Mouse (Mus musculus) stomach, postnatal 0 days (tissue): ENCODE results near the gene B4gat1. TPM values are rescaled to one million over a fixed set of nuclear protein-coding genes. Genes with fewer than 3 reads are reported as not detected.
"Not testable (repeated sequence)": the region's sequence is repeated elsewhere in the genome, so short reads cannot be mapped to it uniquely, and the experiment has no call there.

Experiments used
- ATAC-seq: fragments of 200-750 bp; cut with Nextera tagmentation; 2 replicates; pipeline ENCODE4 v1.8.0; 2017; ENCODE audit not compliant: low FRiP score, low TSS enrichment
- DNase-seq: peaks from one replicate; pipeline ENCODE4 v3.0.0-alpha.2; 2016; ENCODE audit warnings: low spot score
- H3K27ac ChIP-seq: fragments of 300-500 bp; sonication (generic); replicated peaks from 2 replicates; pipeline ENCODE4 v1.5.1; 2014; ENCODE audit warnings: mild to moderate bottlenecking, control low read depth
- H3K27me3 ChIP-seq: fragments of 300-500 bp; sonication (generic); 2 replicates; pipeline ENCODE4 v1.6.1; 2014; ENCODE audit warnings: low read length; ENCODE audit not compliant: control insufficient read depth, insufficient read depth
- H3K36me3 ChIP-seq: fragments of 300-500 bp; sonication (generic); 2 replicates; pipeline ENCODE4 v1.6.1; 2014; ENCODE audit warnings: low read length, mixed read lengths; ENCODE audit not compliant: control insufficient read depth, insufficient read depth
- H3K4me1 ChIP-seq: fragments of 300-500 bp; sonication (generic); replicated peaks from 2 replicates; pipeline ENCODE4 v1.6.1; 2014; ENCODE audit warnings: antibody characterized with exemption; ENCODE audit not compliant: control insufficient read depth, insufficient read depth
- H3K4me2 ChIP-seq: fragments of 300-500 bp; sonication (generic); replicated peaks from 2 replicates; pipeline ENCODE4 v1.6.1; 2014; ENCODE audit warnings: low read depth, mild to moderate bottlenecking, control low read depth, moderate library complexity
- H3K4me3 ChIP-seq: fragments of 300-500 bp; sonication (generic); 2 replicates; pipeline ENCODE4 v1.5.1; 2014; ENCODE audit warnings: low read depth, low read length, control low read depth
- H3K9ac ChIP-seq: fragments of 300-500 bp; sonication (generic); 2 replicates; pipeline ENCODE4 v1.6.1; 2014; ENCODE audit warnings: mild to moderate bottlenecking, low read length, control low read depth, mixed read lengths
- H3K9me3 ChIP-seq: fragments of 300-500 bp; sonication (generic); 2 replicates; pipeline ENCODE4 v1.6.1; 2016; ENCODE audit warnings: low read length; ENCODE audit not compliant: control insufficient read depth
- CTCF ChIP-seq: IDR thresholded peaks from 2 replicates; pipeline ENCODE4 v1.5.1; 2016; ENCODE audit warnings: antibody characterized with exemption, low read depth, mild to moderate bottlenecking, moderate library complexity
- EP300 ChIP-seq: optimal IDR thresholded peaks from 2 replicates; pipeline ENCODE3; 2016; ENCODE audit warnings: antibody characterized with exemption
- WGBS: fragments of 180-500 bp; shearing (Covaris S2); extraction: QIAGEN DNeasy Blood & Tissue Kit; methylation state at CpG from one replicate; pipeline ENCODE4 v1.1.7; 2014; 5-methylcytosine and 5-hydroxymethylcytosine counted together
- polyA plus RNA-seq: library from polyadenylated mRNA; unstranded; fragments of >200 nt; fragmentation: Nextera tagmentation; extraction: Ambion mirVana; gene quantifications from 2 replicates; pipeline ENCODE4 v1.2.1, GENCODE M21; 2015

B4gat1 gene
- polyA plus RNA-seq, 1 experiment from 2014 or later, result 22.3 TPM

DNA sequence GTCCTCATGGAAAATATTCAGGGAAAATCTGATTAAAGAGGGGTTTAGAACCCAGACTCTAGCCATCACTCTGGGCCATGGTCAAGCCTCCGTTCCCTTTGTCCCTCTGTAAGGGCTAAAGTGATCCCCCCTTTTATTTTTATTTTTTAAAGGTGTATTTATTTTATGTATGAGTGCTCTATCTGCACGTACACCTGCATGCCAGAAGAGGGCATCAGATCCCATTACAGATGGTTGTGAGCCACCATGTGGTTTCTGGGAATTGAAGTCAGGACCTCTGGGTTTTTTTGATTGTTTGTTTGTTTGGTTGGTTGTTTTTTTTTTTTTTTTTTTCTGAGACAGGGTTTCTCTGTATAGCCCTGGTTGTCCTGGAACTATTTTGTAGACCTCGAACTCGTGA lies 47.9 kb downstream of the B4gat1 start:
- H3K4me3 ChIP-seq, H3K9me3 ChIP-seq, DNase-seq, H3K36me3 ChIP-seq, H3K4me1 ChIP-seq, H3K4me2 ChIP-seq, H3K9ac ChIP-seq, H3K27ac ChIP-seq, H3K27me3 ChIP-seq, ATAC-seq: not testable (repeated sequence)
- peak; percentile 52 for TF ChIP-seq CTCF
- 55% methylated on average over 4 of the region's 4 CpGs for WGBS

DNA sequence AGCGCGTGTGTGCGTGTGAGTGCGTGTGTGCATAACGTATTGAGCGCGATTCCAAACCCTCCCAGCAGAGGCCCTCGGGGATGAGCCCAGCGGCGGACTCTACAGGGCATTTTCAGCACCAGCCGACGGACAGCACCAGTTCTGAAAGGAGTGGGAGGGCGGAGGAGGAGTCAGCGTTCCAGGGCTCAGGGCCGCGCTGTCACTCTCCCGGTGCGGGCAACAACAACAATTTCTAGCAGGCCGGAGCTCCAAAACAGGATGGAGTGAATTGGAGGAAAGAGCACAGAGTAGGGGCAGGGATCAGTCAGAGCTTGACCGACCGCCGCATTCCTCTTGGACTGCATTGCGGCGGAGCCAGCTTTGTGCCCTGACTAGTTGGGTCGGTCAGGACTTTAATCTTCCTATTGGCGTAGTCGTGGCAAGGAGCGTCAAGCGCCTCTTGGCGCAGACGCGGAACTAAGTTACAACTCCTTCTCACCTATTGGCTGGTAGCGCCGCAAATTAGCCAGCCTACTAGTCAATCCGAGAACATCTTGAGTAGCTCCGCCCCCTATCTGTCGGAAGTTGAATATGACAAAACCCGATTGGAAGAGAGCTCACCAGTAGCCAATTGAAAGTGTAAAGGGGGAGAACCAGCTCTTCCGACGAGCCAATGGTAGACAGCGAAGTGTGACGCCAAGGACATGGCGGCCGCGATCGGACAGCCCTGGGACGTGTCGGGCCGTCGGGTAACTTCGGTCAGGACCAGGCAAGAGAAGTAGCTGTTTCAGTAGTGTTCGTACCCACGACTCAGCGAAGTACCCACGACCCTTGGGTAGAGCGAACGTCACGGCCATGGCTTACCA lies 49.5 kb downstream of the B4gat1 start, which contains the start of gene Yif1a:
TSS of gene Yif1a (plus strand) at position 655 of the 845 bp plus-strand sequence.
- peaks cover 16% of the 10 kb centered on the region for H3K36me3 ChIP-seq
- ATAC-seq (peak; percentile 90), DNase-seq (peak; percentile 95)
- H3K27me3 ChIP-seq, result no peaks in the 10 kb centered on the region; the same call in 1 of the 2 replicates
- peaks cover 5% of the 10 kb centered on the region; the same call in 1 of the 2 replicates for H3K4me1 ChIP-seq
- H3K9ac ChIP-seq, result peak within 1 kb of the TSS; percentile 82
- TF ChIP-seq CTCF (peak; percentile 79), EP300 (no peak)
- H3K4me3 ChIP-seq, result peak within 1 kb of the TSS; percentile 72
- H3K9me3 ChIP-seq, result no peaks in the 10 kb centered on the region
- WGBS, result under 1% methylated on average over 58 of the region's 58 CpGs
- H3K27ac ChIP-seq, result peak within 1 kb of the TSS; percentile 87
- H3K4me2 ChIP-seq, result peak within 1 kb of the TSS; percentile 89

DNA sequence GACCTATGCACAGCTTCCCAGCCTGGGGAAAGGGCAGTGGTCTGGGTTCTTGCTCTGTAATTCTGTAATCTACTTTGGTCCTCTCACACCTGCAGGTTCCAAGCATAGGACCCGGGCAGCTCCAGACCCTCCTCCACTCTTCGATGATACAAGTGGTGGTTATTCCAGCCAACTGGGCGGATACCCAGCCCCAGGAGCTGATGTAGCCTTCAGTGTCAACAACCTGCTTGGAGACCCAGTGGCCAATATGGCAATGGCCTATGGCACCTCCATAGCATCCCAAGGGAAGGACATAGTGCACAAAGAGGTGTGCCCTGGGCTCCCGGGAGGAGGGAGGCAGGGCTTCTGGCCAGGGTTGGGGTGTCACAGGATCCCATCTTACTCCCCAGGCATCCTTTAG lies 50.7 kb downstream of the B4gat1 start:
- Histone ChIP-seq H3K4me3 (peak overlapping the region; percentile 72), H3K4me2 (peak overlapping the region; percentile 89), H3K27me3 (no peaks in the 10 kb centered on the region; the same call in 1 of the 2 replicates), H3K9ac (peak overlapping the region; percentile 82), H3K4me1 (peaks cover 5% of the 10 kb centered on the region; the same call in 1 of the 2 replicates), H3K36me3 (peaks cover 18% of the 10 kb centered on the region), H3K9me3 (no peaks in the 10 kb centered on the region), H3K27ac (no peak overlapping the region)
- DNase-seq, result no peak
- 91% methylated on average over 4 of the region's 4 CpGs for WGBS
- ATAC-seq, result no peak
- TF ChIP-seq CTCF (no peak), EP300 (no peak)

Other genes with a start within 250 kb of the B4gat1 start
- gene Rbm4, start 244.9 kb upstream of the B4gat1 start, polyA plus RNA-seq, result 22.2 and 23.3 TPM in 2 replicates
- gene Gm21992, start 227.2 kb upstream of the B4gat1 start, polyA plus RNA-seq, result 16.0 and 19.1 TPM in 2 replicates
- gene Rbm14, start 227.2 kb upstream of the B4gat1 start, polyA plus RNA-seq, result 21.9 and 24.2 TPM in 2 replicates
- 72.7 and 81.6 TPM in 2 replicates for gene Ccs, start 199.5 kb upstream of the B4gat1 start, polyA plus RNA-seq
- 0.05 TPM in 1 of 2 replicates, not detected in the other for gene Ccdc87, start 199.5 kb upstream of the B4gat1 start, polyA plus RNA-seq
- 24.1 and 28.4 TPM in 2 replicates for gene Ctsf, start 183.7 kb upstream of the B4gat1 start, polyA plus RNA-seq
- 1.3 and 2.3 TPM in 2 replicates for gene Actn3, start 160.9 kb upstream of the B4gat1 start, polyA plus RNA-seq
- 6.4 and 7.3 TPM in 2 replicates for gene Zdhhc24, start 160.2 kb upstream of the B4gat1 start, polyA plus RNA-seq
- gene Bbs1, start 132.2 kb upstream of the B4gat1 start, polyA plus RNA-seq, result 0.85 and 0.95 TPM in 2 replicates
- gene Dpp3, start 110.5 kb upstream of the B4gat1 start, polyA plus RNA-seq, result 91.0 and 94.4 TPM in 2 replicates
- 0.85 and 1.2 TPM in 2 replicates for gene Peli3, start 95.7 kb upstream of the B4gat1 start, polyA plus RNA-seq
- 67.9 and 78.0 TPM in 2 replicates for gene Mrpl11, start 76.7 kb upstream of the B4gat1 start, polyA plus RNA-seq
- 0.08 and 0.12 TPM in 2 replicates for gene Npas4, start 48.5 kb upstream of the B4gat1 start, polyA plus RNA-seq
- 1.7 and 1.8 TPM in 2 replicates for gene Slc29a2, start 15.0 kb upstream of the B4gat1 start, polyA plus RNA-seq
- gene AC124502.3, start 65 bp downstream of the B4gat1 start, polyA plus RNA-seq, result 0.24 and 1.1 TPM in 2 replicates
- gene Brms1, start 2.5 kb downstream of the B4gat1 start, polyA plus RNA-seq, result 42.3 and 45.6 TPM in 2 replicates
- gene Rin1, start 11.7 kb downstream of the B4gat1 start, polyA plus RNA-seq, result 2.6 TPM in 2 replicates
- 31.6 and 39.5 TPM in 2 replicates for gene Cd248, start 29.3 kb downstream of the B4gat1 start, polyA plus RNA-seq
- 10.4 and 11.4 TPM in 2 replicates for gene Tmem151a, start 46.7 kb downstream of the B4gat1 start, polyA plus RNA-seq
- 128 and 131 TPM in 2 replicates for gene Yif1a, start 49.7 kb downstream of the B4gat1 start, polyA plus RNA-seq
- 5.6 and 7.1 TPM in 2 replicates for gene Cnih2, start 59.7 kb downstream of the B4gat1 start, polyA plus RNA-seq
- 183 and 194 TPM in 2 replicates for gene Rab1b, start 68.2 kb downstream of the B4gat1 start, polyA plus RNA-seq
- 8.7 and 8.8 TPM in 2 replicates for gene Klc2, start 79.7 kb downstream of the B4gat1 start, polyA plus RNA-seq
- gene Pacs1, start 234.3 kb downstream of the B4gat1 start, polyA plus RNA-seq, result 4.6 and 6.7 TPM in 2 replicates